11 mouse cellular contexts compared by ENCODE assay signal in the genomic region with DNA sequence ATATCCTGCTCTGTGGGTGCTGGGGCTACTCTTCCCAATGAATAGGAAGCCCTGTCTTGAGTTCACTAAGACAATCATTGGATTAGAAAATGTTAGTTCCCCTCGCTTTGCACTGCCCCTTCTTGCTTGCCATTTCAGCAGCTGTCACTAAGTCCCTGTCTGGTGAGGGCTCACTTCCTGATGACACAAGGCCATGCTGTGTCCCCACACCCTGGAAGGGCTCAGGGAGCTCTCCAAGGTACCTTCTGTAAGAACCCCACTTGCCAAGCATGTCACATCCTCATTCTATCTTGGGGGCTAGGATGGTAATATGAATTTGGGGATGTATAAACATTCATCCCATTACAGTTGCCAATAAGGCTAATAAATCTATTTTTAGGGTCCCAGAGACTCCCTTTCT.
DNase-seq lines count a peak whose midpoint lies in the region; ATAC-seq and TF ChIP-seq lines count a peak whose summit lies in the region.
"Had no signal": no experiment of that assay in that cellular context is flagged by ENCODE, and none has a peak within 500 bp of the region (broad histone marks: within the 10 kb centered on the region; RNA-seq: fewer than 3 reads in every experiment).

No protein-coding gene starts in this region.

- H3K9me3 ChIP-seq in embryonic facial prominence, embryonic 10.5 days, result no peaks in the 10 kb centered on the region
- H3K9me3 ChIP-seq: neural tube, embryonic 13.5 days had no signal

- no peaks in the 10 kb centered on the region for H3K36me3 ChIP-seq in embryonic facial prominence, embryonic 10.5 days (replicated peaks)
- no peaks in the 10 kb centered on the region for H3K36me3 ChIP-seq in kidney, adult 2 months (ENCODE audit: control insufficient read depth, insufficient read depth, low read length)
- H3K36me3 ChIP-seq: neural tube, embryonic 13.5 days had no signal

- no peaks in the 10 kb centered on the region for H3K27me3 ChIP-seq in embryonic facial prominence, embryonic 10.5 days (replicated peaks; ENCODE audit: low read depth, poor library complexity, severe bottlenecking)
- H3K27me3 ChIP-seq in kidney, adult 2 months (replicated peaks; ENCODE audit: control insufficient read depth, insufficient read depth, low read length), result no peaks in the 10 kb centered on the region
- H3K27me3 ChIP-seq: neural tube, embryonic 13.5 days had no signal

- no peak for ATAC-seq in inflammation-experienced regulatory T-cells, adult 6 months

- TF ChIP-seq POLR2A in kidney, adult 2 months (IDR thresholded peaks at IDR 0.05; ENCODE audit: low read depth, low read length), result no peak

- peak; percentile 33 for DNase-seq in lung, postnatal 10 days
- no peak for DNase-seq in lung, postnatal 14 days
- DNase-seq in adipocyte (ENCODE audit: low spot score), result peak; percentile 31
- DNase-seq in embryonic facial prominence, embryonic 10.5 days (ENCODE audit: low spot score), result peak; percentile 43
- peak; percentile 59 for DNase-seq in mesoderm, embryonic 11.5 days (ENCODE audit: low read depth, low spot score)
- DNase-seq in kidney, adult 2 months, result no peak
- DNase-seq: kidney, postnatal 36 days; thymus, adult 18-20 months had no signal

- peaks cover 15% of the 10 kb centered on the region for H3K4me1 ChIP-seq in embryonic facial prominence, embryonic 10.5 days
- no peaks in the 10 kb centered on the region for H3K4me1 ChIP-seq in kidney, adult 2 months (ENCODE audit: control insufficient read depth, insufficient read depth, low read length)

- WGBS in embryonic facial prominence, embryonic 10.5 days, result 23% methylated on average over 1 of the region's 1 CpGs
- WGBS in kidney, adult 2 months, result 59% methylated on average over 1 of the region's 1 CpGs

- TF ChIP-seq CTCF in kidney, adult 2 months (conservative IDR thresholded peaks at IDR 0.05; ENCODE audit: insufficient read depth, insufficient read length, low read depth, low read length), result no peak

- H3K27ac ChIP-seq in embryonic facial prominence, embryonic 10.5 days (replicated peaks), result no peak overlapping the region
- H3K27ac ChIP-seq in kidney, adult 2 months (ENCODE audit: insufficient read depth, low read depth, low read length), result no peak overlapping the region
- H3K27ac ChIP-seq: macrophage had no signal

- no peak overlapping the region for H3K4me3 ChIP-seq in embryonic facial prominence, embryonic 10.5 days
- no peak overlapping the region for H3K4me3 ChIP-seq in kidney, adult 2 months (ENCODE audit: insufficient read depth, low read depth, low read length)
- H3K4me3 ChIP-seq: neural tube, embryonic 13.5 days had no signal

Comparison
In these comparisons a context has a peak if more than half of its experiments do, and no peak if none do; other contexts are left out.
1. DNase-seq: peak in lung, postnatal 10 days (single experiment), adipocyte (single experiment), embryonic facial prominence, embryonic 10.5 days (single experiment) and mesoderm, embryonic 11.5 days (single experiment); none in lung, postnatal 14 days (single experiment) and kidney, adult 2 months (single experiment).